19 mouse cellular contexts compared by ENCODE assay signal in genomic region chr17:58356224-58356623, GRCm38 (mm10).
"Had no signal": no experiment of that assay in that cellular context is flagged by ENCODE, and none has a peak within 500 bp of the region (broad histone marks: within the 10 kb centered on the region; RNA-seq: fewer than 3 reads in every experiment).

No protein-coding gene starts in this region.

- DNase-seq: liver, postnatal 0 days; lung, adult 2 months; lung, postnatal 14 days; lung, postnatal 36 days; midbrain, embryonic 14.5 days; right cerebral cortex, postnatal 14 days; thymus, adult 2 months; thymus, postnatal 25 days; thymus, postnatal 4 days had no signal

- H3K27ac ChIP-seq: liver, embryonic 15.5 days; lung, embryonic 15.5 days; macrophage; neural tube, embryonic 13.5 days; stomach, embryonic 15.5 days; stomach, postnatal 0 days had no signal

- H3K4me2 ChIP-seq: liver, embryonic 15.5 days; lung, embryonic 15.5 days; midbrain, embryonic 11.5 days; neural tube, embryonic 13.5 days; stomach, embryonic 15.5 days had no signal

- ATAC-seq: liver, postnatal 0 days; lung, postnatal 0 days; midbrain, embryonic 16.5 days had no signal

- H3K4me1 ChIP-seq: liver, embryonic 15.5 days; lung, embryonic 15.5 days; megakaryocyte, embryonic 14.5 days; neural tube, embryonic 13.5 days; stomach, embryonic 15.5 days had no signal

- H3K9ac ChIP-seq: liver, embryonic 15.5 days; liver, postnatal 0 days; lung, embryonic 15.5 days; neural tube, embryonic 13.5 days; stomach, embryonic 15.5 days had no signal

- H3K36me3 ChIP-seq: liver, embryonic 15.5 days; lung, embryonic 15.5 days; neural tube, embryonic 13.5 days; stomach, embryonic 15.5 days had no signal

- H3K4me3 ChIP-seq: liver, embryonic 15.5 days; lung, embryonic 15.5 days; megakaryocyte, embryonic 14.5 days; neural tube, embryonic 13.5 days; stomach, embryonic 15.5 days had no signal

- H3K27me3 ChIP-seq: liver, embryonic 15.5 days; lung, embryonic 15.5 days; megakaryocyte, embryonic 14.5 days; neural tube, embryonic 13.5 days; stomach, embryonic 15.5 days had no signal

- H3K9me3 ChIP-seq: liver, embryonic 15.5 days; lung, embryonic 15.5 days; megakaryocyte, embryonic 14.5 days; neural tube, embryonic 13.5 days; stomach, embryonic 15.5 days had no signal
